Mouse (Mus musculus): Measurements from ENCODE around the gene Atp6v0c.
A peak's percentile ranks its signal among the peaks of the same experiment; 100 is the strongest.

The Atp6v0c gene

DNA sequence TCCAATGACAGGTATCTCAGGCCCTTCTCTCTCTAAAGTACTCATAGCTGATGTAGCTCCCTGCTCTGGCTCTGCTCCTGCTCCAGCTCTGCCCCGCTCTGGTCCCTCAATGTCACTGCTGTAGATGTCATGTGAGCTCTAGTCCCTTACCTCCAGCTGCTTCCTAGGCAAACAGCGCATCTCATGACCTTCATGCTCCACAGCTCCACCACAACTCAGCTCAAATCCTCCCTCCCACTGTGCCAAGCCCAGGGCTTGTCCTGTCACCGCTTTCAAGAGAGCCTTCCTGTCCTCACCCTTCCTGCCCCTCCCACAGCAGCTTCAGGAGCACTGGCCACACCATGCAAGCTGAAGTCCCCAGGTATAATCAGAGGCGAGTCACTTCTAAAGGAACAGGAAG, 30.2 kb upstream of the Atp6v0c start:
- no peak for DNase-seq (ENCODE audit: extremely low read depth, low read depth, low spot score)

DNA sequence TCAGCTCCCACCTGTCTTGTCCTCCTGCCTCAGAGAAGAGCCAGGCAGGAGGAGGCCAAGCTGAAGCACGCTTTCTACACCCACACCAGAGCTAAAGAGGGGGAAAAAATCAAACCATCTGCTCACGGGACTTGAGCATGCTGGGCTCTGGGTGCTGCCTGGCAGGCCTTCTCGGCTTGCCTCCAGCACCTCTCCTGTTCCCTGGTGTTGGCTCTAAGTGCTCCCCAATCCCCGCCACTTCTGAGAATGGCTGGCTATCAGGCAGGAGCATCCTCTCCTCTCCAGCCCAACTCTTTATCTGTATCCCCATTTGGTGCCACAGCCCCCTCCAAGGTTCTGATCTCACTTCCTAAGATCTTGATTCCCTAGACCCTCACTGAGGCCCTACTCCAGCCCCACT, 29.8 kb upstream of the Atp6v0c start:
- no peak for DNase-seq (ENCODE audit: extremely low read depth, low read depth, low spot score)

DNA sequence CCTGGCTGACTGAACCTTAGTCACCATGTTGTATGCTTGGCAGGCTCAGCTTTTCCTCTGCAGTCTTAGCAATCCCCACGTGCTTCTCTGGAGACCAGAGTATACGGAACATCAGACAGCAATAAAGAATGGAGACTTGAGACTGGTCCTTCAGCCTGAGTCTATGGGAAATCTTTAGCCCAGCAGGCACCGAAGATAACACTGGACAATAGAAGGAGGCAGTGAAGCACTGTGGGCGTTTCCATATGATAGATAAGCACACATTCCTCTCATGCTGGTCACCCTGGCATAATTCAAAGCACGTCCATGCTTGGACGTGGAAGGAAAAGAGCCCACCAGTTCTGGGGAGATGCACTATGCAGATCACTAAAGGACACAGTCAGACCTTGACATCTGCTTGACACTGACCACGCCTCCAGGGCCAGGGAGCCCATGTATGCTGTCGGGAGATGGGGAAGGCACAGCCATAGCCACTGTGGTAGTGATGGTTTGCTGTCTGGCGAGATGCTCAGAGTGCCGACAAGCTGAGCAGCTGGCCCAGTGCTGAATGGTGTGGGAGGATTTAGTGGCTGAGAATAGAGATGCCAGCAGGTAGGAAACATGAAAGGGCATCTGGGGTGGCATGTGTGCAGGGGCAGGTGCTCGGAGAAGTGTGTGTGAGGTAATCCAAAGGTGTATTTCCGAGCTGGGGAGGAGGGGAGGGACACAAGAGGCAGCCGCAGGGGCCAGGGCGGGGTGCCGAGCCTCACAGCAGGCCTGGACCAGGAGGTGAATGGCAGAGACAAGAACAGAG, 27.7 kb upstream of the Atp6v0c start:
- no peak for DNase-seq (ENCODE audit: extremely low read depth, low read depth, low spot score)

DNA sequence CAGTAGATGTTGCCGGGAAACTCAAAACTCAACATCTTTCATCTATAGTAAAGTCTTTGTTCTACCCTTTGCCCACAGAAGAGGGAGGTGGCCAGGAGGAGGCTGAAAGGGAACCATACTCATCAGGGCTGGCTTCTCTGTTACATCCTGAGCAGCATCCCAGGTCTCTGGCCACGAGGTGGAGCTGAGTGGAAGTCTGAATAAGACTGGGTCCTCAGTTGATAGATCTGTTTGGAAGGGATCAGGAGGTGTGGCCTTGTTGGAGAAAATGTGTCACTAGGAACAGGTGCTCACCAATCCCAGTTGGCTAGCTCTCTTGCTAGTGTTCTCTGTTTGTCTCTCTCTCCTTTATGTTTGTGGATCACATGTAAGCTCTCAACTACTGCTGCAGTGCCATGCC, 25.8 kb upstream of the Atp6v0c start:
- DNase-seq (ENCODE audit: extremely low read depth, low read depth, low spot score): no peak

DNA sequence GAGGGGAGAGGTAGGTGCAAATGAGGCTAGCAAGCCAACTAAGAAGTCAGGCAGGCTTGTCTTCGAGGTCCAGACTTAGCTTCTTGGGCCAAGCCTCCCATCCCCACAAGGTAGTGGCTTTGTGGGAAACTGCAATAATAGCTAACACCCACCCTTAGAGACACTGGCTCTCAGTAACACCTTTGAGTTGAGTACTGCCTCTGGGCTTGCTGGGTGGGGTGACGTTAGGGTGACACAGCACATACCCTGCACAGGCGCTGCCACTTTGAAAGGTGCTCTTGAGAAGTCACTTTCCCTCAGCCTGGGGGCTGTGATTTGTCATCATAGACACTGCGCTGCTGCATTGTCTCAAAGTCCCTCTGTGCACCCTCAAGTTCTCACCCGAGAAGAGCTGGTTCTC, 24.3 kb upstream of the Atp6v0c start:
- no peak for DNase-seq (ENCODE audit: extremely low read depth, low read depth, low spot score)

DNA sequence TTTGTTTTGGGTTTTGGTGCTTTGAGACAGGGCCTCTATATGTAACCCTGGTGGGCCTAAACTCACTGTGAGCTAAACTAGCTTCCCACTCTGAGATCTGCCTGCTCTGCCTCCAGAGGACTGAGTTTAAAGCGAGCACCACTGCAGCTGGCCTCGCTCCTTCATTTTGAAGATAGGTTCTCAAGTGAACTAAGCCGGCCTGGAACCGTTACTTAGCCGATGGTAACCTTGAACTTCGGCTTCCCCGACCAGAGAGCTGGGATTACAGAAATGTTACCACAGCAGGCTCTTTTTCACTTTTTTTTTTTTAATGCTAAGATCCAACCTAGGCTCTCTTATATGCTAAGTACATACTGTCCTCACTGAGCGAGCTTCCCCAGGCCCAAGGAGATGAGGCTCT, 23.8 kb upstream of the Atp6v0c start:
- no peak for DNase-seq (ENCODE audit: extremely low read depth, low read depth, low spot score)

DNA sequence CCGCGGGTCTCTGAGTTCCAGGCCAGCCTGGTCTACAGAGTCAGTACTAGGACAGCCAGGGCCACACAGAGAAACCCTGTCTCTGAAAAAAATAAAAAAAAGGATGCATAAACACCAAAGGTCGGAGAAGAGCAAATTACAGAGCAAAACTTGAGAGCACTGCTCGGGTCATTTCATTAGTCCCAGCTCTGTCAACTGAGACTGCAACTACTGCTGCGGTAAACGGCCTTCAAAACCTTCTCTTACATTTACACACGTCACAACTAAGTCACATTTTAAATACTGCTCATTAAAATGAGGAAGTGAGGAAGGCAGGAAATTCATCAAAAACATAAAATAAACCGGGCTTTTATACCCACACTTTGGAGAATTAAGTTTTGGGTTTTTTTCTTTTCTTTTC, 23.3 kb upstream of the Atp6v0c start:
- no peak for DNase-seq (ENCODE audit: extremely low read depth, low read depth, low spot score)

DNA sequence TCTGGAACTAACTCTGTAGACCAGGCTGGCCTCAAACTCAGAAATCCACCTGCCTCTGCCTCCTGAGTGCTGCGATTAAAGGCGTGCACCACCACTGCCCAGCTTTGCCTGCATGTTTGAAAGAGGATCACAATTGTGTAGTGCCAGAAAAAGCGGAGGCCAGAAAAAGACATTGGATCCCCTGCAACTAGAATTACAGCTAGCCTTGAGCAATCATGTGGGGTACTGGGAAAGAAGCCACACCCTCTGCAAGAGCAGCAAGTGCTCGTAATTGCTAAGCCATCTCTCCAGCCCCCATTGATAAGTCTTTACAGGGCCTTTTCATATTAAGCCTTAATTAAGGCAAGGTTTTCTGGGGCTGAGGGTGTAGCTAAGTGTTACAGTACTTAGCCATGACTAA, 22.0 kb upstream of the Atp6v0c start:
- DNase-seq (ENCODE audit: extremely low read depth, low read depth, low spot score): no peak

DNA sequence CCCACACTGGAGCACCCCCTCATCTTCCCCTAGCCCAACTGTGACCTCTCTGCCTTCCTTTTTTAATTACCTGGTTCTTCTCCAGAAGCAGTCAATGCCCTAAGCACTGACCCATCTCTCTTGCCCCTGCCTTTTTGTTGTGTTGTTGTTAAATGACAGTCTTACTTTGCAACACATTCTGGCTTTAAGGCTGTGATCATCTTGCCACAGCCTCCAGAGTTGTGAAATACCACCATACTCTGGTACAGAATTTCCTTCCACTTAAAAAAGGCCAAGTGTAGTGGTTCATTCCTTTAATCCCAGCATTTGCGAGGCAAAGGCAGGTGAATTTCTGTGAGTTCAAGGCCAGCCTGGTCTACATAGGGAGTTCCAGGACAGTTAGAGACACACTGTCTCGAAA, 21.4 kb upstream of the Atp6v0c start:
- DNase-seq (ENCODE audit: extremely low read depth, low read depth, low spot score): no peak

DNA sequence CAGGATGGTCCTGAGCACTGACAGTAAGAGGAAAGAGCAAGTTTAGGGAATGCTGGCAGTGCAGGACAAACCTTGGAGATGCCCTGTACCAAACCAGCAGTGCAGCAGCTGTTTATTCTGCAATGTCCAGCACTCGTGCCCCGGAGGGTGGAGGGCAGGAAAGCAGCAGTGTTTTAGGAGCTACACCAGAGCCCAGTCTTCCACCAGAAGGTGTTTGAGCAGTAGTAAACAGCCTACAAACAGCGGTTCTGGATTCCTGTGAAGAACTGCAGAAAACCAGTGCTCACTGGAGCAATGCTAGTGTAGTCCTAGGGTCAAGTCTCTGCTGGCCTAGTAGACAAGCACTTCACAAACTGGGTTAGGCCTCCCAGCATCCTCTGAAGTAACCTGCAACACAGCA, 4.8 kb upstream of the Atp6v0c start:
- no peak for DNase-seq (ENCODE audit: extremely low read depth, low read depth, low spot score)

DNA sequence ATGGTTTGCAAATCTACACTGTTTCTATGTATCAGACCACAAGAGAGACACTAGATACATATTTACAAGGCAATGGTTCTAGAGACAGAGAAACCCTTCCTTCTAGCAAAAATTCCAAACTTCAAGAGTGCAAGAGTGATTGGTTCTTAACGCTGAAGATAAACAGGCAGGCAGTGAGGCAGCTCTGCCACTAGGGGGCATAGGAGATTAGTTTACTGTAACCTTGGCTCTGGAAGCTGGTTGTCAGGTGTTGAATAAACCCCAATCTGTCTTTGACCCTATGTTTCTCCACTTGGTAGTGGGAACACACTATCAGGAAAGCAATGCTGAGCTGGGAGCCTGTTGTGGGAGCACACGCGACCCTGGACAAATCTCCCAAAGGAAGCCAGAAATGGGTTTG, 3.9 kb upstream of the Atp6v0c start:
- DNase-seq (ENCODE audit: extremely low read depth, low read depth, low spot score): no peak

DNA sequence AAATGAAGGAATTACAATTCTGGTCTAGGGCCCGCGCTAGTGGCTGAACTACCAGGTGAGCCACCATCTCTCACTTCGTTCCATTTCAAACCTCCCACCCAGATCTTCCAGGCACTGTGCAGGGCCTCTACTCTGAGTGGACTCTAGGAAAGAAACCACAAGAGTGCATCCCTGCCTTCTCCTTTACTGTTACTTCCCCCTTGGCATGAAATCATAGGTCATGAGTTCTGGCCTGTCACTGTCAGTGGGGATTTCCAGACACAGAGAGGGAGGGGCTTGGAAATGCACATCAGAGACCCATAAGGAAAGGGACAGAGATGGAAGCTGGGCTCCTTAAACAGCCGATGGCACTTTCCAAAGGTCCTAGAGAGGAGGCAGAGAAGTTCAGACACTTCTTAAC, 2.2 kb upstream of the Atp6v0c start:
- no peak for DNase-seq (ENCODE audit: extremely low read depth, low read depth, low spot score)

DNA sequence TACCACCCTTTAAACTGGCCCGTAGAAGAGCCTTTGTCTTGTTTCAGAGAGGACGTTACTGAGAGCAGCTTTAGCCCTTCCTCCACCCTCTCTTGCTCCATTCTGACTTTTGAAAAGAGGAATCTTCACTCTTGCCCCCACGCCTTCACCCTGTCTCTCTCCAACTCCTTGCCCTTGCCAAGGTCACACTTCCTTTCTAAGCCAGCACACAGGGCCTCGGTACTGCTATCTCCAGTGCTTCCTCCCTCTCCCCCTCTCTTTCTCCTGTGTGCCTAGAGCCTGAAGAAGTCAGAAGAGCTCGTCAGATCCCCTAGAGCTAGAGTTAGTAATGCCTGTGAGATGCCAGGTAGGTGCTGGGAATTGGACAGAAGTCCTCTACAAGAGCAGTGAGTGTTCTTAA, 1.2 kb upstream of the Atp6v0c start:
- no peak for DNase-seq (ENCODE audit: extremely low read depth, low read depth, low spot score)

DNA sequence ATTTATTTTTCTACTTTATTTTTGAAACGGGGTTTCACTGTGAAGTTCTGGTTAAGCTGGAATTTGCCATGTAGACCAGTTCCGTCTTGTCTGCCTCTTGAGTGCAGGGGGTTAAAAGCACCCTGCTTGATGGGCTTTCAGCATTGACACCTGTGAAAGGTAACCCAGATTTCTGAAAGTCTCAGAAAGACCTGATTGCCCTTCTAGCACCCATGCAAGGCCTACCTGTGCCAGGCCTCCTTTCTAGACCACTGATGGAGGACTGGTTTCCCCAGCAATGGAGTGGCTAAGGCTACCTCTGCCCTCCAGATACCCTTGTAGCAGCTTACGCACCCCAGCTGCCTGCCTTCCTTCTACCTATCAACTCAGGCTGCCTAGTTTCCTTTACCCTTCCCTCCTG, 623 bp upstream of the Atp6v0c start:
- DNase-seq (ENCODE audit: extremely low read depth, low read depth, low spot score): no peak

DNA sequence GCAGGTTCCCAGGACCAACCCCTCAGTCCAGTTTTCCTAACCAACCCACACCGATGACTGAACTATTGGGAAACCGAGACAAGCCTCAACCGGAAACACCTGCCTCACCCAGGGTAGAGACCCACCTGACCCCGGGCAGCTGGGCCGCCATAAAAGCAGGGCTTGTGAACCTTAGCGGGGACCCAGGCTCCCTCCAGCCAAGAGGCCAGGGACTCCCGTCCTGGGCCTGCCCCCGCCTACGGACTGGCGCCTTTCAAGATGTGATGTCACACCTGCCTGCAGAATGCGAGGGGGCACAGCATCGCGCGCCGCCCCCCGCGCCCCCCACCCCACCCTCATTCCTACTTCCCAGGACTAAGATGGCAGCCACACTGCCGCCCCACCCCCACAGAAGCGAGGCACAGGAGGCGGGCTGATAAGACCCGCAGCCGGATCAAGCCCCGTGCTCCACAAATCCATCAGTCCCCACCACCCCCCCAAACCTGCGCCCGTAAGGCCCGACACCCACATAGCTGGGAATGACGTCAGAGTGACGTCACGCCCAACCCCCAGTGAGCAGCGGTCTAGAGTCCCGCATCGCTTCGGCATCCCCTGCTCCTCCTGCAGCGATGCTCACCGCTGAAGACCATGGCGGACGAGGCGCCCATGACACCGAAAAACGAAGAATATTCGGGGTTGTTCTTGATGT, 768 bp downstream of the Atp6v0c start:
- peak; percentile 34 for DNase-seq (ENCODE audit: extremely low read depth, low read depth, low spot score)

DNA sequence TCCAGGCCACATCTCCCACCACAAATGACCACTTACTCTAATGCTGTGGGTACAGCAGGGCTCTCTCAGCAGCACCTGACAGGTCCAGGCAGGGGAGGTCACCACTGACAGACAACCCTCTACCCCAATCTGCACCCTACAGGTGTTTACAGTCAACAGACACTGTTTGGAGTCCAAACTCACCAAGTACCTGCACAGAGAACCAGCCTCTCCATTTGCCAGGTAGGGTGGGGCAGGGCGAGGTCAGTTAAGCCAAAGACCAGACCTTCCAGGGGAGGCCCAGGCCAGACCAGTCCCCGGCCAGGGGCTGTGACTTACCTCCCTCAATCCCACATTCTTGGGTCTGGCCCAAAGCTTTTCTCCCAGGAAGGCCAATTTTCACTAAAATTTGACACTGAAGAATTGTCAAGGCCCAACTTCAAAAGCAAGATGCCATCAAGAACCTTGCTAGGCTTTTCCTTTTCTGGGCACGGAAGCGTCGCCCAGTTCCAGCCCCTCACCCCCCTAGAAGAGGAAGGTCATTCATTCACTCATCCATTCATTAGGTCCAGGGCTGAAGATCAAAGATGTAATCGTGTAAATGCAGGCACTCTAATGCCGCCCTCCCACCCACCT, 1.5 kb downstream of the Atp6v0c start:
- no peak for DNase-seq (ENCODE audit: extremely low read depth, low read depth, low spot score)

DNA sequence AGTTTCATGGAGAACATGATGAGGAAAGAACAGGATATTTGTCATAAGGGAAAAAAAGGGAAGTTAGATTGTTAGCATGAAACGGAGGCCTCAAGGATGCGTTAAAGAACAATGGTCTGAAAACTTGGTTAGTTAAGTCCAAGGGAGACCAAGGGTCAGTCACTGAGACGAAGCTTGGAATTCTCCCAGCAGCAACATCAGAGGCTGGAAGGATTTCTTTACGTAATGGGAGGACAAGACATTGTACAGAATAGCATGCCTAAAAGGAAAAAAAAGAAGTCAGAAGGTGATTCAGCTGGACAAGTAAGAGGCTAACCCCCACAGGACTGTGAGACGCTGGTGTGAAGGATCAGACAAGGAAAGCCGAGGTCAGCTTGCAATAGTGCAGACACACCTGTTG, 2.4 kb downstream of the Atp6v0c start:
- DNase-seq (ENCODE audit: extremely low read depth, low read depth, low spot score): no peak

DNA sequence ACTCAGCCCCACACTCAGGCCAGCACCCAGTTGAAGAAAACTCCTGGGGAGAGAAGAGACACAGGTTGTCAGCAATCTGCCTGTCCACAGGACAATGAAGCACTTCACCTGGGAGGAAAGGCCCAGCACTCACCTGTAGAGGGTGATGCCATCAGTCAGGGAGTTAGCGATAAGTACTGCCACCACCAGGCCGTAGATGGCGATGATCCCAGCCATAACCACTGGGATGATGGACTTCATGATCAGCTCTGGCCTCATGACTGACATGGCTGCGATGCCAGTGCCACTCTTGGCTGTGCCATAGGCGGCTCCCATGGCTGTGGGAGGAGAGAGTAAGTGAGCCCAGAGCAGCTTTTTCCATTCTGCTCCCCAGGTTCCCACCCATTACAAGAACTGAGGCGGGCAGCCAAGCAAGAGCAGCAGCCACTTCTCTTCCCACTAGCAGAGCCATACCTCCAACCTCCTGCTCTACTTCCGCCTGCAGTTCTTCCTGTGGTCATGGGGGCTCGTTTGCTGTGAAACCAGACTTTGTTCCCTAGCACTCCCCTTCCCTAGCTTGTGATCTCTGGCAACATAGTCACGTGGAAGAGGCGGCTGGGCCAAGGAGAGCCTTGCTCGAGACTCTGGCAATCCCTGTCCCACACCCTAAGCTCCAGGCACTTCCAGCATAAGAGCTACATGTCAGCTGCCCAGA, 4.8 kb downstream of the Atp6v0c start:
- no peak for DNase-seq (ENCODE audit: extremely low read depth, low read depth, low spot score)

DNA sequence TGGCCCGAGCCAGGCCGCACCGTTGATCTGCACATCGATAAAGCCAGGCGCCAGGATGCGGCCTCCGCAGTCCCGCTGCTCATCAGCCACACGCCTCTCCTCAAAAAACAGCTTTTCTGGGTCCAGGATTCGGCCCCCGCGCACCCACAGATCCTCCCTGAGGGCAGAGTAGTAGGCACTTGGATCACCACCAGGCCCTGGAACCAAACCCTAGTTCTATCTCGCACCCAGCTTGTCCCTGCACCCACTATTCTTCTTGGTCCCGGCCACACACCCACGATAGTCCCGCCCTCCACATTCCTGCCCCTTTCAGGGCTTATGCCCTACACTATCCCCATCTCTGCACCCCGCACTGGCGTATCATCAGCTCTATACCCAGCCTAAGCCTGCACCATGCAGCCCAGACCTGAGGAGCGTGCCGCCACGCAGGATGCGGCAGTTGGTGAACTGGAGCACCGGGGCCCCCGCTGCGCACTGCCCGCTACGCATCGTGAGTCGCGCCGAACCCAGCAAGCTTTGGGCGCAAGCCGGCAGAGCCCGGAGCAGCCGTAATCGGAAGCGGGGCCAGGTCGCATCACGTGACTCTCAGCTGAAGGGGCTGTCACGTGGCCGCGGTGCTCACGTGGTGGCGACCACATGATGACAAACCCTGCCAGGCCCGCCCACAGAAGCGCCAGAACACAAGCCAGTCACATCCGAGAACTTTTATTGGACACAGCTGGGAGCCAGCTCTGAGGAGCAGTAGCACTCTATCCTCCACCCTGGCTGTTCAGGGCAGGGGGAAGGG, 6.1 kb downstream of the Atp6v0c start, which contains the start of gene Amdhd2:
Gene Amdhd2, minus strand, starts transcription at position 591 of the 787 bp plus-strand sequence.
- peak; percentile 43 for DNase-seq (ENCODE audit: extremely low read depth, low read depth, low spot score)

DNA sequence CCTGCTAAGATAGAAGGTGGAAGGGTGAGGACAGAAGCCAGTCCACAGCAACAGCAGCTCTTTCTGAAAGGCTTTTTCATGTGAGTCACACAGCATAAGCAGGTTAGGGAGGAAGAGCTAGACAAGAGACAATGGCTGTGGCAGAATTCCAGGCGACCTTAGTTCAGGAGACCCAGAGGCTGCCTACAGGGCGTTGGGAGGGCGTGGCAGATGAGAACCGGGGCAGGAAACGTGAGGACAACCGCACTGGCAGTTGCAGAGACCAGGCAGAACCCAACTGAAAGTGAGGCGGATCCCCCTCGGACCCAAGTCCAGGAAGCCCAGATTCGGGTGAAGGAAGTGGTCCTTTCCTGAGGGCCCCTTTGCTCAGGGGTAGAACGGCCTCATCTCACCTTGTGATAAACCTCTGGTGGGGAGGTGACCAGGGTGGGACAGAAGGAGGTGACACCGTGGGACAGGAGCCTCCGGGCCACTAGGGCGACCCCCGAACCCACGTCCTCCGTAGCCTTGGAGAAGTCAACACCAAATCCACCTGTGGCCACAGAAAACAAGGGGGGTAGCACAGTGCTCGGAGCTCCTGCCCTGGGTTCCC, 6.8 kb downstream of the Atp6v0c start:
- DNase-seq (ENCODE audit: extremely low read depth, low read depth, low spot score): peak; percentile 55
